Mouse (Mus musculus) c-Kit-positive CD71-positive TER-119-positive erythroid progenitor cells, embryonic 14.5 days (primary cell): Measurements from ENCODE around the gene Ptges3l.
A peak's percentile ranks its signal among the peaks of the same experiment; 100 is the strongest.
"Not testable (repeated sequence)": the region's sequence is repeated elsewhere in the genome, so short reads cannot be mapped to it uniquely, and the experiment has no call there.

Source experiments
- DNase-seq: peaks from one replicate; pipeline ENCODE4 v3.0.0-alpha.2; 2013; ENCODE audit warnings: low spot score

The Ptges3l gene

GRCm38 (mm10) chr11:101424925-101425813, at the start of gene Ptges3l, which contains the start of gene Rundc1:
TSS of gene Ptges3l (minus strand) at chr11:101425333.
TSS of gene Rundc1 (plus strand) at chr11:101425085.
- DNase-seq = peak; percentile 94

DNA sequence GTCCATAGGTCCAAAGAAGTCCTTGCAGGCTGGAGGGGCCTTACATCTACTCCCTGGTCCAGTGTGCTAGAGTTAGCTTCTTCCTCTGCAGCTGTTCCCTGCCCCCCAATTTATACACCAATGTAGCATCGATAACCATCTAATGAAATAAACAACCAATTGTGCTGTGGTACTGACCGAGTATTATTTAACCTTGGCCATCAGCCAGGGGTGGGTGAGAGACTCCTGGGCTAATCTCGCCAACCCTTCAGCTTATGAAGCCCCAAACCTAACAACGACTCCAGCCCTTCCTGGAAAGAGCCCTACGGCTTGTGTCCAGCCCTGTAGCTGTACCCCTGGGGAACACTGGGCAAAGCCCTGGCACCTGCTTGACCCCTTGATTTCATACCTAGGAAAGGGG, 49.2 kb upstream of the Ptges3l start:
- no peak for DNase-seq

- not testable (repeated sequence) for DNase-seq
These were observed 48.6 kb upstream of the Ptges3l start for GRCm38 (mm10) chr11:101473686-101474085.

DNA sequence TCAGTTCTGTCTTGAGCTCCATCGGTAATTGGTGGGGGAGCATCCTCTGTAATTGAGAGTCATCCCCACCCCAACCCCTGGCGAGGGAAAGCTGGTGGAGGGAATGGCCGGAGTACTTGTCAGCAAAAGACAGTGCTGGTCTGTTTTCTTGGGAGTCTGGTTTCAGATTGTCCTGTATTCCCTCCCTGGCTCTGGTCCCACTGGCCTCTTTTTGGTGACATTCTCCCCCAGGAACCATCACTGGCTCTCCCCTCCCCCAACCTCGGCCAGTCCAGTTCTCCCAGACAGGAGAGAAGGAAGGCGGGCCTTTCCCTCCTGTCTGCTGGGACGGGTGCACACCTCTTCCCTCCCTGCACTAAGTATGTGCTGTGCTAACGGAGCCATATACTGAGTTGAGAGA, 47.2 kb upstream of the Ptges3l start:
- no peak for DNase-seq

DNA sequence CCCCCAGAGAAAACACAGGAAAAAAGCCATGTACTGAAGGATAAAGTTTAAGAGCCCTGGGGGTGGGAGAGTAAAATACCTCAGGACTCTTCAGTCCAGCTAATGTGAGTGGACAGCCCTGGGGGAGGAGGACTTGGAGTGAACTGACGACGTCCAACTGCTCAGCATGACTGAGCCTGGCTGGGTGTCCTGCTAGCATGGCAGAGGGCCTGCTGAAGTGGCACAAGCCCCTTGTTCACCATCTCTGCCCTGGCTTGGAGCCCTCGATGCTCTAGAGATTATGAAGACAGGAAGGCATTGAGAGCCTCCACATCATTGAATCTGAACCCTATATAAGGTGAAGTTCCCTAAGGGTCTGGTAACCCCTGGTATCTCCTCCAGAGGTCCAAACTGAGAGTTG, 46.8 kb upstream of the Ptges3l start:
- no peak for DNase-seq

DNA sequence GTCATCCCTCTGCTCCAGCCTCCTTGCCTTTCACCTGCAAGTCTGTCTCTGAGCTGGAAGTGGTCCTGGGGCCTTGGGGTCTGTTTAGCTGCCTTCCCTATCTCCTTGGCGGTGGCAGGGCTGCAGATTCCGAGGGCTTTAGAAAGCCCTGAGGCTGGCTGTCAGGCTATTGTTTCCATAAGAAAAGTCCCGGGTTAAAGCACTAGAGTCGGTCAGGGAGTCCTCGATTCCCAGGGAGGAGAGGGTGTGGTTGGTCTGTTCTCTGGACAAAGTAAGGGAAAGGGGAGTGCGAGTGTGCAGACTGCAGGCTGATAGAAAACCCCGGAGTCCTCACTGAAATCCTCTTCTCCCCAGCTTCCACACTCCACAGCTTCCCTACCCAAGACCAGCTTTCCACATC, 45.1 kb upstream of the Ptges3l start:
- DNase-seq = no peak

- DNase-seq = no peak
These were observed 44.0 kb upstream of the Ptges3l start for GRCm38 (mm10) chr11:101469155-101469554.

DNA sequence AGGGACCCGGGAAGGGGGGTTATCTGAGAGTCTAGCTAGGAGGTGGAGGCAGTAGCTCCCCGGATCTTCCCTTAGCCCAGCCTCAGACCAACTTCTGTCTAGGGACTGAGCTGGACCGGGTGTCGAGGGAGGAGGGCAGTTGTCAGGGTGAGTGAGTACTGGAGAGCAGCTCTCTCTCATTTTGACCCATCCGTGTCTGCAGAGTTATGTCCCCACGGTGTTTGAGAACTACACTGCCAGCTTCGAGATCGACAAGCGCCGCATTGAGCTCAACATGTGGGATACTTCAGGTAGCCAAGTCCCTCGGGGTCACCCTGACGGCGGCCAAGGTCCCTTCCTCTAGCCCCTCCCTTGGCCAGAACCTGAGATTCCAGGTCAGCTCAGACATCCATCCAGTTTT, 43.6 kb upstream of the Ptges3l start:
- DNase-seq = no peak

GRCm38 (mm10) chr11:101468263-101468688, 43.1 kb upstream of the Ptges3l start:
- no peak for DNase-seq

GRCm38 (mm10) chr11:101467477-101468262, 42.5 kb upstream of the Ptges3l start:
- peak; percentile 62 for DNase-seq

DNA sequence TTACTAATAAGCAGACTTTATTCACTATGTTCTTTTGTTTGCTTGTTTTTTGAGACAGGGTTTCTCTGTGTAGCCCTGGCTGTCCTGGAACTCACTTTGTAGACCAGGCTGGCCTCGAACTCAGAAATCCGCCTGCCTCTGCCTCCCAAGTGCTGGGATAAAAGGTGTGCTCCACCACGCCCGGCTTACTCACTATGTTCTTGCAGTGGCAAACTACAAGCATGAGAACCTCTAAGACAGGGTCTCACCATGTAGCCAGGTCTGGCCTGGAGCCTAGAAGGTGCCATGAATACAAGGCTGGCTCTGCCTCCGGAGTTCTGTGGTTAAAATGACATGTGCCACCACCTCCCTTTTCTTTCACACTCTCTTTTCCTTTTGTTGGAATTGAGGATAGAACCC, 41.4 kb upstream of the Ptges3l start:
- DNase-seq = not testable (repeated sequence)

GRCm38 (mm10) chr11:101465869-101466551, 40.9 kb upstream of the Ptges3l start, which contains the start of gene Vat1:
TSS of gene Vat1 (minus strand) at chr11:101466230.
- peak; percentile 62 for DNase-seq

DNA sequence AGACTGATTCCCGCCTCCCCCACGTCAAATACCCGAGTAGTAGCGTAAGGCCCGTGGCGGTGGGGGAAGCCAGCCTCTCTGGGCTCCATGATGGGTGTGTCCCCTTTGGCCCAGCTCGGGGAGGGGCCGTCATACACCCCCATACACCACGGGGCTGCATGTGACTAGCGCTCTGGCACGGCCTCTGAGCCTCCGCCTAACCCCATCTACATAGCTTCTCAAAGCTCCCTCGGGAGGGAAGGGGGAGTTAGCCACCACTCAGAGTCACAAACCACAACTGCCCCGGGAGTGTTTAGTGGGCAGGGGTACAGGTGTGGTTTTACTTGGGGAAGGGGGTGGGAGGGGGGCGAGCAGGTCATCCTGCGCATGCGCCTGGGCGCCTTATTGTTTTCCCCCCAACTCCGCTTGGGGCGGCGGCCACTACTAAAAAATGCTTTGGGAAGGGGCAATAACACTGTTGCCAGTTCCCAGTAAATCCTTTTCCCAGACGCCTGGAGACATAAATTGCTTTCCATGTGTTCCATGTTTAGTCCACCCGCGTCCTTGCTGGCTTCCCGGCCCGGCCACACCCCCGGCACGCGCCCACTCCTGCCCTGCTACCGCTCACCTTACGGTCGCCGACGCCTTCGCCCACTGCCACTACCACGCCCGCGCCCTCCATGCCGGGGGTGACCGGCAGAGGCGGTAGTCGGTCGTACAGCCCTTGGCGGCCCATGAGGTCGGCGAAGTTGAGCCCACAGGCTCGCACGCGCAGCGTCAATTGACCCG, 40.2 kb upstream of the Ptges3l start:
- DNase-seq = no peak

DNA sequence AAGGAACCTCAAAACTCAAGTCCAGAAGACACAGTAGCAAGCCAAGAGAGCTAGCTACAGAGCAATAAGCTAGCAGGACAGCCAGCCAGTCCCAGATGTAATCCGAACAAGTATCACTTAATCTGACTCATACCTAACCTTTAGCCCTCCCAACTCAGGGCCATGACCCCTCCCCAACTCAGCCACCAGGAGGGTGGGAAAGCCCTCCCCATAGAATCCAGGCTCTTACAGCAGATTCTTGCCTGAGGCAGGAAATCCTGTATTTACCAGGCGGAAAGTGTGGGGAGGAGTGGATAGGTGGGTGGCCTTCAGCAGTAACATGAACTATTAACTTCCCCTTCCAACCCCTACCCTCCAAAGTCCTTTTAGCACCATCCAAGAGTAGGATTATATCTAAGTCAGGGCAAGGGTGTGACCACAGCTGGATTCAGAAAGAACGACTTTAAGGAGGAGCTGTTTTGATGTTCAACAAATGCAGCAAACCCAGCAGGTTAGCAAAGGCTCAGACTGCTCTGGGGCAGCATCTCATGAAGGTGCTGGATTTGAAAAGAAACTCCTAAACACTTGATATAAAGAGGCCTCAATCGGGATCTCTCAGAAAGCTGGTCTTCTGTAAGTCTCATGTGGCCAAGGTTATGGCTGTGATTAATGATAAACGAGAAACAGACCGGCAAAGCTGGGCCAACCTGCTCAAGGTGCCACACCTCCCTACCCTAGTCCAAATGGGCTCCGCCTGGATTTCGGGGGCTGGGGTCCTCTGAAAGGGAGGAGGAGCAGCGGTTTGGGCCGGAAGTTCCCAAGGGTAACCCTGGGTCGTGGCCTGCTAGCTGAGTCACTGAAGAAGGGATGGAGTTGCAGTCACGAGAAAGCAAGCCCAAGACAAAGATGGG, 39.3 kb upstream of the Ptges3l start, which contains the start of gene Rnd2:
Gene Rnd2, plus strand, starts transcription at position 789 of the 890 bp plus-strand sequence.
- DNase-seq = no peak

GRCm38 (mm10) chr11:101462583-101463440, 37.7 kb upstream of the Ptges3l start:
- DNase-seq = no peak

DNA sequence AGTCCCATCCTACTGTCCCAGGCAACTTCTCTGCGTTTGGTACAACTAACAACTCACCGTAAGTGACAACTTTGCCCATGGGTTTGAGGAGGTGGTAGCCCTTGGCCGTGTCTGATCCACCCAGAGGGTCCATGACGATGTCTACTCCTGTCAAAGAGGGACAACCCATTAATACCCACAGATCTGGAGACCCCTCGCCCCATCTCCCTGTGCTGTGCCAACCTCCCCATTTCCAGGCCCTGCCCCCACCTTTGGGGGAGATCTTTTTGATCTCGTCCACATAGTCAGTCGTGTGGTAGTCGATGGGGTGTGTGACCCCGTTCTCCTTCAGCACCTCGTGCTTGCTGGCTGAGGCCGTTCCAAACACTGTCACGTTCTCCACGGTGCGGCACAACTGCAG, 37.0 kb upstream of the Ptges3l start:
- no peak for DNase-seq

- no peak for DNase-seq
These were observed 35.2 kb upstream of the Ptges3l start for GRCm38 (mm10) chr11:101460321-101460720.

- DNase-seq = no peak
These were observed 34.6 kb upstream of the Ptges3l start for GRCm38 (mm10) chr11:101459716-101460115.

- DNase-seq = no peak
These were observed 33.1 kb upstream of the Ptges3l start for GRCm38 (mm10) chr11:101458217-101458616.
